Mouse (Mus musculus) kidney, adult 2 months (tissue): Measurements from ENCODE around the gene Vwc2.

Experiments
- CTCF ChIP-seq: fragments of 200-500 bp; conservative IDR thresholded peaks from 2 replicates; pipeline ENCODE4 v1.5.1; 2011; ENCODE audit warnings: low read depth, mild to moderate bottlenecking, control low read depth, low read length, moderate library complexity, mixed read lengths; ENCODE audit not compliant: insufficient read depth, insufficient read length
- POLR2A ChIP-seq: fragments of 200-500 bp; IDR thresholded peaks from one replicate; pipeline ENCODE4 v1.6.1; 2011; ENCODE audit warnings: low read depth, low read length, control low read depth

DNA sequence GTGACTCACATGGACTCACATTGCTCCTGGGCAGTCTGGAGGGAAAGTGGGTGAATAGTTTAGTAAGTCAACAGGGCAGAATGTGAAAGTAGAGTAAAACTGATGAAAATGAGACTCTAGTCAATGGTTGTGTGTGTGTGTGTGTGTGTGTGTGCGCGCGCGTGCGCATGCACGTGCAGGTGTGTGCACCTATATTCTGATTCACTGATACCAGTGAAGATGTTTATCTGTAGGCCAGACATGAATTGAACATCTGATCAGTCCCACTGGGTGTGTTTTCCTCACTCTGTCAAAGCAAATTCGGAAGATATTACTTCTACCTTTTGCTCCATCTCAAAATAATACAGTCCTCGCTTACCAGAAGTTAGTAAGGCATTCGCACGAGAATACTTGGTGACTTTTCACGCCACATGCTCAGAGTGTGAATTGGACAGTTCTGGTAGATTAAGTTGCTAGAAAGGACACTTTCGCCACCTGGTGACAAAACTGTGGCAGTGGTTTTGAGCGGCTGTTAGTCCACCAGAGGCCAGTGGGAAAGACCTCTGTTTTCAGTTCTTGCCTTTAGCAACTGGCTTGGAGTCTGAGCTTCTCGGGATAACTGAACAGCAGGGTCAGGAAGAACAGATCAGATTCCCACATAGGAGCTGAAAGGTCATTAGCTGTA, 17.5 kb downstream of the Vwc2 start:
- TF ChIP-seq POLR2A (no peak), CTCF (peak; percentile 55)
